Comparison of ENCODE assay signal across 23 mouse cellular contexts in genomic region chr13:39950203-39950602, GRCm38 (mm10).
DNase-seq lines count a peak whose midpoint lies in the region; TF ChIP-seq lines count a peak whose summit lies in the region.
"Had no signal": no experiment of that assay in that cellular context is flagged by ENCODE, and none has a peak within 500 bp of the region (broad histone marks: within the 10 kb centered on the region; RNA-seq: fewer than 3 reads in every experiment).

No protein-coding gene starts in this region.

- peak; percentile 12 to 23 for DNase-seq in cerebellum, postnatal 10 days
- no peak for DNase-seq in cerebellum, adult 9-10 months
- peak; percentile 8 for DNase-seq in liver, adult 2 months (ENCODE audit: extremely low read depth, low read depth, low spot score)
- DNase-seq in liver = no peak
- DNase-seq in Muller cell, postnatal 12 days (ENCODE audit: inconsistent ontology term) = peak; percentile 43
- DNase-seq in fat pad, adult 2 months (ENCODE audit: extremely low read depth, low read depth, low spot score) = peak; percentile 98
- no peak for DNase-seq in adrenal gland, postnatal 14 days
- no peak for DNase-seq in layer of hippocampus, adult 18-20 months (ENCODE audit: low spot score in 2 of 2)
- DNase-seq: adrenal gland, postnatal 10 days; cerebellum, adult 2 months; forebrain, postnatal 0 days; gastrocnemius, adult 2 months; gastrocnemius, postnatal 14 days; heart, adult 18-20 months; heart, postnatal 10 days; heart, postnatal 36 days had no signal

- TF ChIP-seq CTCF in liver, adult 2 months (IDR thresholded peaks at IDR 0.05; ENCODE audit: low read depth, low read length) = no peak

- no peaks in the 10 kb centered on the region for H3K79me2 ChIP-seq in liver, adult 2 months (ENCODE audit: control insufficient read depth, insufficient read depth, low read length)

- H3K4me1 ChIP-seq in liver, adult 2 months (ENCODE audit: control insufficient read depth, insufficient read depth, low read length) = no peaks in the 10 kb centered on the region
- H3K4me1 ChIP-seq: embryonic facial prominence, embryonic 13.5 days; hindbrain, embryonic 13.5 days; intestine, embryonic 15.5 days had no signal

- H3K27me3 ChIP-seq in liver, adult 2 months (ENCODE audit: control insufficient read depth, insufficient read depth, low read length) = no peaks in the 10 kb centered on the region
- H3K27me3 ChIP-seq: embryonic facial prominence, embryonic 13.5 days; heart, embryonic 12.5 days; heart, embryonic 15.5 days; hindbrain, embryonic 13.5 days; intestine, embryonic 15.5 days; Patski had no signal

- no peak overlapping the region for H3K4me3 ChIP-seq in liver, adult 2 months (ENCODE audit: insufficient read depth, low read depth, low read length)
- H3K4me3 ChIP-seq: embryonic facial prominence, embryonic 13.5 days; gastrocnemius, adult 2 months; heart, embryonic 12.5 days; heart, embryonic 15.5 days; hindbrain, embryonic 10.5 days; hindbrain, embryonic 13.5 days; intestine, embryonic 15.5 days had no signal

- no peak overlapping the region for H3K27ac ChIP-seq in liver, adult 2 months (replicated peaks; ENCODE audit: insufficient read depth, low read depth, low read length)
- H3K27ac ChIP-seq: embryonic facial prominence, embryonic 13.5 days; gastrocnemius, adult 2 months; heart, embryonic 15.5 days; hindbrain, embryonic 10.5 days; hindbrain, embryonic 13.5 days; intestine, embryonic 15.5 days had no signal

- H3K36me3 ChIP-seq in liver, adult 2 months (ENCODE audit: control insufficient read depth, insufficient read depth, low read length) = no peaks in the 10 kb centered on the region
- H3K36me3 ChIP-seq: embryonic facial prominence, embryonic 13.5 days; heart, embryonic 12.5 days; heart, embryonic 15.5 days; hindbrain, embryonic 10.5 days; hindbrain, embryonic 13.5 days; intestine, embryonic 15.5 days had no signal

- H3K9ac ChIP-seq in liver, adult 2 months (ENCODE audit: low read depth, low read length) = no peak overlapping the region
- H3K9ac ChIP-seq: embryonic facial prominence, embryonic 13.5 days; forebrain, postnatal 0 days; heart, embryonic 12.5 days; heart, embryonic 15.5 days; hindbrain, embryonic 13.5 days; intestine, embryonic 15.5 days had no signal

- 48% methylated on average over 7 of the region's 7 CpGs for WGBS in liver, adult 2 months

- TF ChIP-seq POLR2A in liver, adult 2 months (IDR thresholded peaks at IDR 0.05; ENCODE audit: extremely low read depth, insufficient read depth, low read length) = no peak

Comparison
In these comparisons a context has a peak if more than half of its experiments do, and no peak if none do; other contexts are left out.
1. DNase-seq: peak in cerebellum, postnatal 10 days (2 of 2), liver, adult 2 months (single experiment), Muller cell, postnatal 12 days (single experiment) and fat pad, adult 2 months (single experiment); none in cerebellum, adult 9-10 months (single experiment), liver (single experiment), adrenal gland, postnatal 14 days (single experiment) and layer of hippocampus, adult 18-20 months (0 of 2).